Mouse (Mus musculus) testis, adult 2 months (tissue): Measurements from ENCODE around the gene Srcap.

ENCODE experiments used
- CTCF ChIP-seq: fragments of 200-500 bp; IDR thresholded peaks from 2 replicates; pipeline ENCODE4 v1.5.1; 2012; ENCODE audit warnings: low read depth, mild to moderate bottlenecking, inconsistent platforms, low read length, moderate library complexity; ENCODE audit not compliant: control insufficient read depth, insufficient read depth, insufficient replicate concordance
- POLR2A ChIP-seq: fragments of 200-500 bp; IDR thresholded peaks from 2 replicates; pipeline ENCODE4 v1.6.1; 2012; ENCODE audit warnings: low read depth, mild to moderate bottlenecking, inconsistent platforms, low read length, moderate library complexity; ENCODE audit not compliant: control insufficient read depth

- no peak for TF ChIP-seq CTCF
- no peak for TF ChIP-seq POLR2A
These were observed 14.4 kb upstream of the Srcap start for GRCm38 (mm10) chr7:127497382-127497781.
